Mouse (Mus musculus) C2C12 (cell line): ENCODE data around the gene Oprm1.

Source experiments
- CEBPB ChIP-seq: IDR thresholded peaks from one replicate; pipeline ENCODE4 v1.6.1; 2011; ENCODE audit warnings: low read depth, mild to moderate bottlenecking, control low read depth, moderate library complexity
- CTCF ChIP-seq: IDR thresholded peaks from one replicate; pipeline ENCODE4 v1.5.1; 2011; ENCODE audit not compliant: control insufficient read depth, insufficient read depth, insufficient read length
- FOSL1 ChIP-seq: IDR thresholded peaks from one replicate; pipeline ENCODE4 v1.8.0; 2011; ENCODE audit warnings: mild to moderate bottlenecking, low read length; ENCODE audit not compliant: poor library complexity, insufficient read depth, severe bottlenecking
- MYOD1 ChIP-seq: IDR thresholded peaks from one replicate; pipeline ENCODE4 v1.6.1; 2011; ENCODE audit warnings: low read depth; ENCODE audit not compliant: control insufficient read depth, insufficient read length

DNA sequence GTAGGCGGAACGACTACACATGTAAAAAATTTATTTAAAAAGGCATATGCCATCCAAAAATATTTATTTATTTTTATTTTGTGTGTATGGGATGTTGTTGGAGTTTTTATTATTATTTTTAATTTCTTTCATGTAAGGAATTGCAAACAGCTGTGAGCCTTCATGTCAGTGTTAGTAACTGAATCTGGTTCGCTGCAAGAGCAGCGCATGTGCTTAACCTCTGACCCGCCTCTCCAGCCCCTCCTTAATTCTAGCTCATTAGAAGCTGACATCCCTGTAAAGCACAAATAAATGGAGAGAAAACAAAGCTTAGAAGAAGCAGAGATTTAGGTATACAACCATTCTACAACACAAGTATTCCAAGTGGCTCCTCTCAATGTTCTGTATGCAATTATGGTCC is 285.6 kb downstream of the Oprm1 start:
- no peak for TF ChIP-seq CTCF
- TF ChIP-seq MYOD1: no peak
- no peak for TF ChIP-seq CEBPB
- no peak for TF ChIP-seq FOSL1
